Mouse (Mus musculus): ENCODE data around the gene Dnm1.
"Not testable (repeated sequence)": the region's sequence is repeated elsewhere in the genome, so short reads cannot be mapped to it uniquely, and the experiment has no call there.

Gene Dnm1

DNA sequence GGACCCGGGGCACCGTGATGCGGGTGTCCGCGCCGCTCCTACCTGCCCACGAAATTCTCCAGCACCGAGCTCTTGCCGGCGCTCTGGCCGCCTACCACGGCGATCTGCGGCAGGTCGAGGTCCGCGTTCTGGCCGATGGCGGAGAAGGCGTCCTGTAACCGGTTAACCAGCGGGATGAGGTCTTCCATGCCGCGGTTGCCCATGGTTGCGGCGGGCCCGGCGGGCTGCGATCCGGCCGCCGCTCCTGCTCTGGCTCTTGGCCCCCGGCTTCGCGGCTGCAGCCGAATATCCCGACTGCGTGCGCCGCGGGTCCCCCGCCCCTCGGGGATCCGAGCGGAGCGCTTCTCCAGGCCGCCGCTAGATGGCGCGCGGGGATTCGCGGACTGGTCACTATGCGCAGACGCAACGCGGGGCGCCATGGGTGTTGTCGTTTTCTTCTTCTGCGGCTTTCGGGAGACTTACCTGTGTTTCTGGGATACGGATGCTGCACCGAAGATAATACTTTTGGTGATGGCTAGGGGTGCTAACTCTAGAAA, at the start of gene Dnm1:
Gene Dnm1, minus strand, starts transcription at position 332 of the 536 bp plus-strand sequence.
- peak; percentile 76 for DNase-seq (ENCODE audit: low spot score)

DNA sequence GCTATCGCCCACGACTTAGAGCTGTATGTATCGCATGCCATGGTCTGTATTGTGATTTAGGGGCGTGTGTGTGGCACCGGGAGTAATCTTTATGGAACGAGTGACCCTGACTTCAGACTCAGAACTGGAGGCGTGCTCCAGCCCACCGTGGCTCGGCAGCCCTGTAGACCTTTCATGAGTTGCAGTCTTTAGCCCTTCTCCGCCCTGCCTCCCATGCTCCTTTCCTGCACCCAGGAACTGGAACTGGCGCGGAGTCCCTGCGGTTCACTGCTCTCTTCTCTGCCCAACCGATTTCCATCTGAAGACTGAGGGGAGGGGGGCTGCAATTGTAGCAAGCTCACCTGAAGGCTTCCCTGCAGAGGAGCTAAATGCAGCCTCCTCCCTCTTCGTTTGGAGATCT, 43.6 kb upstream of the Dnm1 start:
- DNase-seq (ENCODE audit: low spot score) = no peak

DNA sequence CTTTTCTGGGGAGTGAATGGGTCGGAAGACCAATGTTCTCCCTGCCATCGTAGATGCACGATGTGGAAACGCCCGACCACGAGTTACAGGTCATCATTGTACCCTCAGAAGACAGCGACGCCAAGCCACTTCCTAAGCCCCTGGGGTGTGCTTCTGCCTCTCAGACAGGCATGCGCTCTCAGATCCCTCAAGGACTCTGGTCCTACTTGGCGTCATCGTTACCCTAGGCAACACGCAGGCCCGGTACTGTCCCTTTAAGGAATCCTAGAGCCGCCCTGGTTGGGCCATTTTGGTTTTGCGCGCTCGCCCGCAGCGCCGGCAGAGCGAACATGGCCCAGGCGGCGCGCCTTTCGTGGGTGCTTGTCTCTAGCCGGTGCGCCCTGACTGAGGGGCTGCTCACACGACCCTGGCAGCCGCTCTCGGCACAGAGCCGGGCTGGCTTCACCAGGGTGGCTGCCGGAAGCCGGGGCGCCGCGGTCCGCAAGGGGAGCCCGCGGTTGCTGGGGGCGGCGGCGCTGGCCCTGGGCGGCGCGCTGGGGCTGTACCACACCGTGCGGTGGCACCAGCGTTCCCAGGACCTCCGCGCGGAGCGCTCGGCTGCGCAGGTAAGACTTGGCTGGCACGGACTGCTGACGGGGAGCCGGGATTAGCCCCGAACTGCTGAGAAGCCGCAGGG, 42.9 kb upstream of the Dnm1 start:
- DNase-seq (ENCODE audit: low spot score) = peak; percentile 89

DNA sequence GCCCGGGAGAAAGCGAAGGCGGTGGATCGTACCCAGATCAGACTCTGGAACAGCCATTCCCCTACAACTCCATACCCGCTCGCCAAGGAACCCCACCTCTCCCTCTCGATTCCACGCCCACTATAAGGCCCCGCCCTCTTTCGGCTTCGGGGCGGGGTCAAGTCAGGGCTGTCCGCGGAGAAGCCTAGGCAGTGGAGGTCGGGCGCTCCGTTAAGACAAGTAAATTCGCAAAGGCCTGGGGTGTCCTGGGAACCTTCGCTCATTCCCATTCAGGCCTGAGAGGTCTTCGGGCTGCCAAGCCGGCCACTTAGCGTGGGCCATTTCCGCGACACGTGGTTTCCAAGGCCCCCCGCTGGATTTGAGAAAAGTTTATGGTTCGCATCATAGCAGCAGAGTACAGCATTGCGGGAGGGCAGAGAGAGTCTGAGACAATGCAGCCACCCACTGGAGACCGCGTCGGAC, 42.4 kb upstream of the Dnm1 start, which contains the start of gene Ptges2:
Gene Ptges2, plus strand, starts transcription at position 413 of the 462 bp plus-strand sequence.
- DNase-seq (ENCODE audit: low spot score) = peak; percentile 85

DNA sequence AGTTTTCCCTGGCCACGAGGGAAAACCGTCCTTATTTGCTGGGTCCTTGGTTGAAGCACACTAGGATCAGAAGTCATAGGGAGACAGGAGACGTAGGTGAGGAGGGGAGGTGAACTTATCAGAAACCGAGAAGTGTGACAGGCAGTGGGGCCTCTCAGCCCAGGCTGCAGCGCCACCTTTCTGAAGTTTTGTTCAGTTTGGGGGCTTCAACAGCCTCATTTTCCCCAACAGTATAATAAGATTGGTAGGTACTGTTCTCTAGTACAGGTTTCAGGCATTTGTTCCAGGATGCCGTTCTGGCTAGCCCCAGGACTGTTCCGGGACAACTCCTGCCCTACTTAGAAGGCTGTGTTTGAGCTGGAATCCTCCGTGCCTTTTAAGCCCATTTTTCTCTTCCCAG, 41.8 kb upstream of the Dnm1 start:
- DNase-seq (ENCODE audit: low spot score) = no peak

DNA sequence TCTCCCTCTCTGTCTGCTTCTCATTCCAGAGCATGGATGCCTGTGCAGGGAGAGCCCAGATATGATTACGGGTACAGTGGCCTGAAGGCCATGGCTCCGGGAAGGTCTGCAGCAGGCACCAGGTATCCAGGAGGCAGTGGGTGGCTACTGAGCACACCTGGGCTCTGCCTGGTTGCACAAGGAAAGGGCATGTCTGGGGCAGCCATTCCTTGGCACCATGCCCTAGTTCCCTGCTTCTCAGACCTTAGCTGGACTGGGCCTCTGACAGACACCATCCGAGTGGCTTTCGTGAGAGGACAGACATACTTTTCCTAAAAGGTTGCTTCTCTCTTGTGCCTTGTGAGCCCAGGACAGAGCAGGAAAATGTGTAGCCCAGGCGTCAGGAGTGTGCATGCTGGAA, 38.9 kb upstream of the Dnm1 start:
- DNase-seq (ENCODE audit: low spot score) = no peak

DNA sequence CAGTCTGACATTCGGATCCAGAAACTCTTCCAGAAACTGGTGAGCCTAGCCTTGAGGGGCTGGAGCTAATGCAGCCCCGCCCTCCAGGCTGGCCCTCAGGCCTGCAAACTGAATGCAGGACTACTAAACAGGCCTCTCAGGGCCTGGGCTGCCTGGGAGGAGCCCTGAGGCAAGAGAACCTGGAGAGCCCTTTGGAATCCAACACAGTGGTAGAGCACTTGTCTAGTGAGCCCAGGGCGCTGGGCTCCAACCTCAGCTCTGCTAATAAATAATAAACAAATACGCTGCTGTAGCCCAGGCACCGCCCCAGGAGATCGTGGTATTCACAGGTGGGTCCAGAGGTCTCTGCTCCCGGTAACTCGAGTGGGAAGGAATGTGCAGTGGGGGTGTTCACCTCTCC, 37.7 kb upstream of the Dnm1 start:
- DNase-seq (ENCODE audit: low spot score) = no peak

DNA sequence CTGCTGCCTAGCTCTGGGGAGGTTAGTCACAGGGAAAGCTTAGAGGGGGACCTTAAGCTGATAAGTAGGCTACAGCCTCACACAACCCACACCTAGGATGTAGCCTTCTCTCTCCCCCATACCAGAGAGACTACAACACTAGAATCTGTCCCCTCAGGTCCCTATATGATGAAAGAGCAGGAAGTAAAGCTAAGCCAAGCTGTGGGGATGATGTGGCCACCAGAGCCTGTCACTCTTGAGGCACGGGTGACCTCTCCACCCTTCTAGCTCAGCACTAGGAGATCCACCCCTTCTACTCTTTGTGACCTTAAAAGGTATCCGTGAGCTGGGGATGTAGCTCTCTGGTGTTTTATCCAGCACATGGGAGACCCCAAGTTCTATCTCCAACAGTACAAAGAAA, 36.0 kb upstream of the Dnm1 start:
- DNase-seq (ENCODE audit: low spot score) = no peak

DNA sequence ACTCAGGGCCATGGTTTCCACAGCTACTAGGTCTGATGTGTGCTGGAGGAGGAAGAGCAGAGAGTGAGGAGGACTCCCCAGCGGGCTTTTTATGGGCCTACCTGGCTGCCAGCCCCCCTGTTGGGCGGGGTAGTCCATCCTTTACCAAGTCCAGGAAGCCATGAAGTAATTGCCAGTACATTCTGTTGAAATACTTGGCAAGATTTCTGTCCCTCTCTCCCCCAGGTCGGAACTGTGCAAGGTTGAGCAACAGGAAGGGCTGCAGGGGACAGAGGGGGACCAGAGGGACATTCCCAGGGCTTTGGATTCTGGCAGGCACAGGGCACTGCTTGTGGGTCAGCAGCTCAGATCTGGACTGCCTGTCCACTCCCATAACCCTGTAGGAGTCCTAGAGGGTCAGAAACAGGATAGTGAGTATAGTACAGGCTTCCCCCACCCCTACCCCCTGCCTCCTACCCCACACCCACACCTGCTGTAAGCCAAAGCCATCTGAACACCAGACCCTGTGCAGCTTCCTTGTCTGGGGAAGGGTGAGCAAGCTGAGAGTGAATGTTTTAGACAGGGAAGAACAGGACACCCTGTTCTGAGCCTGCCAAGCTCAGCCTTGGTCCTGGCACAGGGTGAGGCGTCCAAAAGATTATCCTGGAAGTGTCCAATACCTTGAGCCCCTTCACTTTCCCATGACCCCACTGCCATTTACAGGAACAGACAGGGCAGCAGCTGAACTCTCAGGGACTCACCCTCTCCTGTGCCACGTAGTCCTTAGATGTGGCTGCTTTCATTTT, 34.8 kb upstream of the Dnm1 start, which contains the start of gene Lcn2:
Gene Lcn2, minus strand, starts transcription at position 547 of the 785 bp plus-strand sequence.
- DNase-seq (ENCODE audit: low spot score) = no peak

DNA sequence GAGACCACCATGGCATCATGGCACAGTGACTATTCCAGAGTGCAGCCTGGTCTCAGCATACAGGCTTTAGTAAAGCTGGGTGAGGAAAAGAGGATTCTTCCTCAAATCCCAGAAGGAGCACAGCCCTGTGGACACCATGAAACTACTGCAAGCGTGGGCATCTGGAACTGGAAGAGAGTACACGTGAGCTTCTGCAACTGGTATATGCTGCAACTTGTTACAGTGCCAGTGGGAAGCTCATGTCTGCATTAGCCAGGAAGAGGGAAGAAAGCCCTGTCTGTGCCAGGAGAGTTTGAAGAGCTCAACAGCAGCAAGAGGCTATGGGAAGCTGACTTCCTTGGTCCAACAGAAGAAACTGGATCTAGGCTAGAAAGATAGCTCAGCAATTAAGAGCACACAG, 29.6 kb upstream of the Dnm1 start:
- DNase-seq (ENCODE audit: low spot score) = no peak

DNA sequence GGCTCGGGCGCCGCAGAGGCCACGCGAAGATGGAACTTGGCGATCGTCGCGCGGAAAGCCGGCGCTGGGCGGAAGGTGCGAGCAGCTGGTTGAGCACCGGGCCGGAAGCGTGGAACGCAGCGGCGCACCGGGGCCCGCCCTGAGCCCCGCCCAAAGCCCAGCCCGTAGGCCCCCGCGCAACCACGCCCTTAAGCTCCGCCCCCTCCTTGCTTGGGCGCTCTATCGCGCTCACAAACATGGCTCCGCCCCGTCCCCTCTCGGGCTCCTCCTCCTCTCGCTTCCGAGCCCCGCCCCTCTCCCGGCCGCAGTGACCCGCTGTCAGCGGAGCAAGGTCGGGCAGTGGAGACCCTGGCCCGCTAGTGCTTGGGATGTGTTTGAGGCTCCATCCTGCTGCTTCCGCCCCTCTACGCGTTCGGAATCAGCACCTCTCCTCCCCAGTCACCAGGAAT, 28.7 kb upstream of the Dnm1 start, which contains the start of gene 1110008P14Rik:
Gene 1110008P14Rik, minus strand, starts transcription at position 164 of the 449 bp plus-strand sequence.
- peak; percentile 90 for DNase-seq (ENCODE audit: low spot score)

DNA sequence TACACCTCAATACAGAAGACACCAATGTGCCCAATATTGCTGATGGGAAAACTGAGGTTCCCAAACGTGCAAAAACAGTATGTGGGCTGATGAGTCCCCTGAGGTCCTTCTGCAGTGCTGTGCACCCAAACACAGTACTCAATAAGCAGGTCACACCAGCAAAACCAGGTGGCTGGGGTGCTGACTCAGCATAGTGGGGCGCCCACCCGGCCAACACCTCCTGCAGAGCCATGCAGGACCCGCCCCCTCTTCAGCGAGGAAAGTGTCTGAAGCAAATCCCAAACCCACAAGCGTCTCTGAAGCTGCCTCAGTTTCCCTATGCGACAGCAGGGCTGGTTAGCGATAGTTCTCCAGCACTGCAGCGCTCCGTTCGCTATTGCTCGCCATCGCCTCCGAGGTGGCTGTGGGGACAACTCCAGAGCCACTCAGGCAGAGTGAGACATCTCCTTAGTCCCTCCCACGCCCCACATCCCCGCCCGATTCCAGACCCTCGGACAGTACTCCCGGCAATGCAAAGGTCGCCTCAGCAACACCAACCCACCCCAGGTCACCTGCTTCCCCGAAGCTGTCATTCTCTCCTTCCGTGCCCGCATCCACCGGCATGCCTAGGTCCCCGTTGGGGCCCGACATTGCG, 28.1 kb upstream of the Dnm1 start:
- DNase-seq (ENCODE audit: low spot score) = no peak

DNA sequence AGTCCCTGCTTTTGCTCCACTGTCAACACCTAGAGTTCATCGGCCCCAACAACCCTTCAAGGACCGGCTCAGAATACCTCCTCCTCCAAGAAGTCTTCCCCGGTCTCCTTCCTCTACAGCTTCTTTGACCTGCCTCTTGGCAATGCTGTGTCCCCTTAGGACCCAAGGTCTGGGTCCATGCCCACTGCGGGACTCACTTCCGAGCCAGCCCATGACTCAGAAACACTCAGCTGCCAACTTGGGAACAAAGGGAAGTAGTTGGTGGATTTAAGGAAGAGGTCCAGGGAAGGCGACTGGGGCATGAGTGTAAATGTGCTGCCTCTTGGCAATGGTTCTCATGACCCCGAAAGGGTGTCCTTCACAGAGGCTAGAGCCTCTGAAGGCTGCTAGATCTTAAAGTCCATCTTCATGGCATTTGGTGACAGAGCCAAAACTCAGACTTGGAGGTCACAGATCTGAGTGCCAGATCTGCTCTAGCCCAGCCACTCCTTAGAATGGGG, 26.9 kb upstream of the Dnm1 start:
- DNase-seq (ENCODE audit: low spot score) = no peak

DNA sequence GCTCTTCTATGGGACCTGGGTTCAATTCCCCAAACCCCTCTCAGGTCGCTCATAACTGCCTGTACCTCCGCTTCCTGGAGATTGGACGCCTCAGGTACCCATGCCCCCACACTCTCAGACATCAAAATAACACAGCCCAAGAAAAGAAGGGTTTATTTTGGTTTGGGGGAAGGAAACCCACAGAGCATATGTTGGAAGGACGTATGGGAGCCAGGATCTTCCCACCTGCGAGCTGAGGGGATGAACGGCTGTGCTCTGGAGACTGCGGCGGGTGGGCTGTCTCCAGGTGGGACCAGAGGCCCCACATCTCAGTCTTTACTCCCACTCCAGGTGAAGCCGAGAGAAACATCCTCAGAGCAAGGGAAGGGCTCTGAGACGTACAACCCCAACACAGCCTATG, 23.8 kb upstream of the Dnm1 start:
- no peak for DNase-seq (ENCODE audit: low spot score)

DNA sequence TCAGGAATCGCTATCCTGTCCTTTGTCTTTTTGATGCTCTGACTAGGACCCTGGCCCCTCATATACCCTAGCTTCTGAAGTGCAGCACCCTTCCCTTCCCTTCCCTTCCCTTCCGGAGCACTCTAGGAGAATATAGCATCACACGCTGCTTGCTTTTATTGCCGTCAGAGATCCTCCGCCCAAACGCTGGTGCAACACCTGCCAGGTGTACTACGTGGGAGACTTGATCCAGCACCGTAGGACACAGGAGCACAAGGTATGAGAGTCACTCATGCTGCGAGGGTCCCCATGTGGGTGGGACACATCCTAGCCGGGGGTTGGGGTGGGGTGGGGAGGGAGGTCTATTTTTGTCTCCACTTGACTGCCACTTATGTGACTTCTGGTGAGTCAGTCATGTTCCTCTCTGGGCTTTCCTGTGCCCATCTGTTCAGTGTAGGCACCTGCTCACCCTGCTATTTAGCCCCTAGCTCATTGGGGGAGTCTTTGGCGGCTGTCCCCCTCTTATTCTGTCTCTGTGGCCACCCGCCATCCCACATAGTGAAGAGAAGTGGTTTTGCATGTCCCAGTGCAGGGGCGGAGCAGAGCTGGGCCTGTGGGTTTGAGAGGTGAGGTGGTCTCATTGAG, 22.3 kb upstream of the Dnm1 start:
- DNase-seq (ENCODE audit: low spot score) = no peak

DNA sequence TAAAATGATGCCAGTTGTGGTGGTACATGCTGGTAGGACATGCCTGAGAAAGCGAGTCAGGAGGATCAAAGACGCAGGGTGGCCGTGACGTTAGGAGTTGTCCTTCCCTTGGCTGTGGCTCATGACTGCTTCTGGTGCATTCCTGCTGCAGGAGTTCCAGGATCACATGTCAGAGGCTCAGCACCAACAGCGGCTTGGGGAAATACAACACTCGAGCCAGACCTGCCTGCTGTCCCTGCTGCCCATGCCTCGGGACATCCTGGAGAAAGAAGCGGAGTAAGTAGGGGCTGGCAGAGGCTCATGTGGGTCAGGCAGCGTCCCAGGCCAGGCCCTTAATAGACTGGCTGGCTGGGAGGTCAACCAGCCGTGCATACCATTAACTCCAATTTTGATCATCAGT, 21.1 kb upstream of the Dnm1 start:
- no peak for DNase-seq (ENCODE audit: low spot score)

DNA sequence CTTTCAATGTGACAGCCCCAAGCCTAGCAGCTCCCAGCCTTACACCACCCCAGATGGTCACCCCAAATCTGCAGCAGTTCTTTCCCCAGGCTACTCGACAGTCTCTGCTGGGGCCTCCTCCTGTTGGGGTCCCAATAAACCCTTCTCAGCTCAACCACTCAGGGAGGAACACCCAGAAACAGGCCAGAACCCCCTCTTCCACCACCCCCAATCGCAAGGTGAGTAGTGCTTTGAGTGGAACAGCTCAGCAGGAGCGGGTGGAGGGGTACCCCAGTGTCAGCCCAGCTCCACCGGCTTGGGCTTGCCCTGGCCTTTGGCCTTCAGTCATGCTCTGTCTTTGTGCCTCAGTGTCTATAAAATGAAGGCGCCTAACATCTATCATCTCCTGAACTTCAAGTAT, 14.2 kb upstream of the Dnm1 start:
- no peak for DNase-seq (ENCODE audit: low spot score)

DNA sequence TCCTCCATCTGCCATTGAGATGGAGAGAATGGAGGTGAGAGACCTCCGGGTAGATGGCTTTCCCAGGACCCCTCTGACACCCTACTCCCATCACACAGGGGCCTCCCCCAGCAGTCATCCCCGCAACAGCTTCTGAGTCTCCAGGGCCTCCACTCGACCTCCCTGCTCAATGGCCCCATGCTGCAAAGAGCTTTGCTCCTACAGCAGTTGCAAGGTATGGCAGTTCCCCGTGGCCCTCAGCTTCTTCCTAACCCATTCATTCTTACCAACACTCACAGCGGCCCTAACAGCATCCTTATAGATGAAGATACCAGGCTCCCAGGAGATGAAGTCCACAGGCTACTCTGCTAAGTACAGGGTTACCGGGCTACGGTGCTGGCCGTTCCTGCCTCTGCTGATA, 11.0 kb upstream of the Dnm1 start:
- DNase-seq (ENCODE audit: low spot score) = no peak

DNA sequence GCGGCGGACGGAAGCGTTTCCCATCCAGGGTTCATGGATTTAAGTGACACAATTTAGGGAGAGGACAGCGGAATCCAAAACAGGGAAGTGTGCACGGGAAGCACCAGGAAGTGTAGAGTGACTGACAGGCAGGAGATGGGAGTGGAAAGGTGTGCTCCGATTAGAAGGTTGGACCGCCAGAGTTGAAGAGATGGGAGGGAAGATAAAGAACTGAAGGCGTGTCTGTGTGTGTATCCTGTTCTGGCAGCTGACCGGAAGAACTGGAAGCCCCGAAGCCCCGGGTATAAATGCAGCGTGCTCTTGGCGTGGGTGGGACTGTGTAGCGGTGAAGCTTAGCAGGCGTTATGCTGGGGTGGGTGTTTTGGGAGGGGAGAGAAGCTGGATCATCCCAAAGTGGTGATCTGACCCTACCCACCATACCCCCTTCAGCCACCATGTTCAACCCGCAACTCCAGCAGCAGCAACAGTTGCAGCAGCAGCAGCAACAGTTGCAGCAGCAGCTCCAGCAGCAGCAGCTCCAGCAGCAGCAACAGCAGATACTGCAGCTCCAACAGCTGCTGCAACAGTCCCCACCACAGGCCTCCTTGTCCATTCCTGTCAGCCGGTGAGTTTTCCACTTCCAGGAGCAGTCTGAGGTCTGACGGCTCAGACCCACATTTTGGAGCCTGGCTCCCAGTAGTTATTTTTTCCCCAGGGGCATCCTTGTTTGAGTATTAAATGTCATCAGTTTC, 10.4 kb upstream of the Dnm1 start:
- no peak for DNase-seq (ENCODE audit: low spot score)

DNA sequence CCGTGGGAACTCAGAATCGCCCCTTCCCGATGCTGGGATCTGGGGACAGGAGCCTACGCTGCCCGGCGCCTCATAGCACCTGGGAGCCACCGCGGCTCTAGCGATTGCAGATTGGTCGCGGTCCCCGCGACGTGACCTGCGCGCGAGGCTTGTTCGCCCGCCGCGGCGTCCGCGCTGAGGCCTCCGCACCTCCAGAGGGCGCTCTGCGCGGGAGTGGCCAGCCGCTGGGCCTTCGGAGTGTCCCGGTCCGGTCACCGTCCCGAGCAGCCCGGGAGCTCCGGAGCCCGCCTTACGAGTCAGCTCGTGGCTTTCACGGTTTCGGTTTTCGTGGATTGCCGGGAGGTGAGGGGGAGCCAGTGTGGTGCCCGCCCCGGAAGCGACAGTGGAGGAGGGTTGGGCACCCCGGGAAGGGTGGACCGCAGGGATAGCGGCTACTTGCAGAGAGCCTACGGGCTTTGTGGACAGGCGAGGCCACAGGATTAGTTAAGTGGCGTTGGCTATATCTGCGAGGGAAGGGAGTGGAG, 9.7 kb upstream of the Dnm1 start:
- DNase-seq (ENCODE audit: low spot score) = peak; percentile 84

DNA sequence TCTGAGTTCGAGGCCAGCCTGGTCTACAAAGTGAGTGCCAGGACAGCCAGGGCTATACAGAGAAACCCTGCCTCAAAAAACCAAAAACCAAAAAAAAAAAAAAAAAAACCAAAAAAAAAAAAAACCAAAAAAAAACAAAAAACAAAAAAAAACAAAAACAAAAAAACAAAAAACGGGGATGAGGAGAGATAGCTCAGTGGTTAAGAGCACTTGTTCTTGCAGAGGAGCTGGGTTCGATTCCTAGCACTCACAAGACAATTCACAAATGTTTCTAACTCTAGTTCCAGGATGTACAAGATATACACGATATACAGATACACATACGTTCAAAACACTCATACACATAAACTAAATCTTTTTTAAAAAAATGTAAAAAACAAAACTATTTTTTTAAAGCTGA, 9.1 kb upstream of the Dnm1 start:
- DNase-seq (ENCODE audit: low spot score) = not testable (repeated sequence)

All from ovary, adult 18-20 months (tissue).